Mouse (Mus musculus) liver, postnatal 0 days (tissue): ENCODE data around the gene Zxdc.

ENCODE experiments used
- CTCF ChIP-seq: sonication (generic); IDR thresholded peaks from 2 replicates; pipeline ENCODE4 v1.5.1; 2016; ENCODE audit warnings: antibody characterized with exemption, low read depth
- EP300 ChIP-seq: IDR thresholded peaks from 2 replicates; pipeline ENCODE4 v1.6.1; 2016; ENCODE audit warnings: antibody characterized with exemption, low read depth, mild to moderate bottlenecking

GRCm38 (mm10) chr6:90381465-90381864, 12.2 kb downstream of the Zxdc start:
- TF ChIP-seq CTCF (no peak), EP300 (no peak)
